Mouse (Mus musculus): ENCODE measurements around the gene Lemd1.

DNA sequence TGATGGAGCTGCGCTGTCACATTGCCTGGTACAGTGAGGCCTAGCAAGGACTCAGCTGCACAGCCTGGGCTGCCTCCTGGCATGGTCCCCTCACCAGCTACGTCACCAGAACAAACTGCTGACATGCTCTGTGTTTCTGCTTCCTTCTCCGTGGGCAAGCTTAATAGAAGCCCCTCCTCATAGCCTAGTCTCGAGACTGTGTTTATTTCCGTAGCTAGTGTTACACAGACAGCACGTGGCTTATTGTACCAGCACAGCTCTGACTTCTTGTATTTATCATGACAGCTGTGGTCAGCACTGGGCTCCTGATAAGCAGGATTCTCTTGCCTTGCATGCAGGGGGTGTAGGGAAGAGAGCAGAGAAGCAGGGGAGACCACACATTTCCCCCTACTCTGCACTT lies 54.9 kb downstream of the Lemd1 start:
- no peak for TF ChIP-seq TAL1 (IDR thresholded peaks at IDR 0.05; ENCODE audit: low read length)
- TF ChIP-seq GATA1 (IDR thresholded peaks at IDR 0.05; ENCODE audit: low read length), result no peak
